Mouse (Mus musculus) lung, postnatal 0 days (tissue): ENCODE data around the gene Gls2.

ENCODE experiments used
- CTCF ChIP-seq: IDR thresholded peaks from 2 replicates; pipeline ENCODE4 v1.5.1; 2016; ENCODE audit warnings: antibody characterized with exemption, mild to moderate bottlenecking
- EP300 ChIP-seq: IDR thresholded peaks from 2 replicates; pipeline ENCODE4 v1.6.1; 2016; ENCODE audit warnings: antibody characterized with exemption, mild to moderate bottlenecking, control low read depth

DNA sequence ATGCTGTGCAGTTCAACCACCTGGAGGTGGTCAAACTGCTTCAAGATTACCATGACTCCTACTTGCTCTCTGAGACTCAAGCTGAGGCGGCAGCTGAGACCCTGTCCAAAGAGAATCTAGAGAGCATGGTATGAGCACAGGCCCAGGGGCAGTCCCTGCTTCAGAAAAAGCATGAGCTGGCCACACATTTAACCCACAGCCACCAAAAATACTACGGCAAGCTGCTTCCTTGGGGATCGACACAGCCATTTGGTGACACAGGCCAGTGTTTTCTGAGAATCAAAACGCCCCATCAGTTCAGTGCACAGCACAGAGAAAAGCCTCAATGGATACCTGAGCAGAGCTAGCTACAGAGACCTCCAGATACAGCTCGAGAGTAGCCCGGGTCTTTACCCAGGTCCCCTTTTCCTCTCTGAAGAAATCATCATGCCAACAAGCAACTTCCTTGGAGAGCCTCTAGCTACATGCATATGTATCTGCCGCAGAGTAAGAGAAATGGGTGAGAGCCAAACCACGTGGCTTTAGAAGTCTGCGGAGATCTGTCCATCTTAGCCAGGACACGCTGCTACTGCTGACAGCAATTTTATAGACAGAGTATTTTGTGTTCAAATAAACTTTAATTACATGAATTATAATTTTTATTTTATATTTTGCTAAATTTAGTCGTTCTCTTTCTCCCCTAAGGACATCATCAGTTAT, 15.2 kb downstream of the Gls2 start:
- no peak for TF ChIP-seq EP300
- TF ChIP-seq CTCF: no peak
